Mouse (Mus musculus) hindbrain, embryonic 10.5 days (tissue): Measurements from ENCODE around the gene Ptprf. TPM values are rescaled to one million over a fixed set of nuclear protein-coding genes. Genes with fewer than 3 reads are reported as not detected.

Source experiments
- DNase-seq: peaks from one replicate; pipeline ENCODE4 v3.0.0-alpha.2; 2017; ENCODE audit warnings: low spot score
- H3K27ac ChIP-seq: fragments of 300-500 bp; sonication (generic); 2 replicates; pipeline ENCODE4 v1.5.1; 2016; ENCODE audit warnings: mild to moderate bottlenecking, moderate library complexity
- H3K27me3 ChIP-seq: fragments of 300-500 bp; sonication (generic); 2 replicates; pipeline ENCODE4 v1.6.1; 2016; ENCODE audit warnings: mild to moderate bottlenecking; ENCODE audit not compliant: poor library complexity, insufficient read depth, severe bottlenecking
- H3K36me3 ChIP-seq: fragments of 300-500 bp; sonication (generic); 2 replicates; pipeline ENCODE4 v1.6.1; 2016; ENCODE audit warnings: mild to moderate bottlenecking, moderate library complexity
- H3K4me1 ChIP-seq: fragments of 300-500 bp; sonication (generic); replicated peaks from 2 replicates; pipeline ENCODE4 v1.6.1; 2016; ENCODE audit warnings: mild to moderate bottlenecking
- H3K4me3 ChIP-seq: fragments of 300-500 bp; sonication (generic); 2 replicates; pipeline ENCODE4 v1.5.1; 2016; ENCODE audit warnings: mild to moderate bottlenecking, moderate library complexity
- H3K9me3 ChIP-seq: fragments of 300-500 bp; sonication (generic); 2 replicates; pipeline ENCODE4 v1.6.1; 2016; ENCODE audit warnings: mild to moderate bottlenecking, moderate library complexity
- WGBS: fragments of 180-500 bp; shearing (Covaris S2); methylation state at CpG from one replicate; pipeline ENCODE4 v1.1.7; 2016; 5-methylcytosine and 5-hydroxymethylcytosine counted together
- polyA plus RNA-seq: library from polyadenylated mRNA; unstranded; fragments of >200 nt; fragmentation: Nextera tagmentation; extraction: Ambion mirVana; gene quantifications from 2 replicates; pipeline ENCODE4 v1.2.1, GENCODE M21; 2016

Ptprf gene
- polyA plus RNA-seq, 1 experiment from 2014 or later: 104 TPM

DNA sequence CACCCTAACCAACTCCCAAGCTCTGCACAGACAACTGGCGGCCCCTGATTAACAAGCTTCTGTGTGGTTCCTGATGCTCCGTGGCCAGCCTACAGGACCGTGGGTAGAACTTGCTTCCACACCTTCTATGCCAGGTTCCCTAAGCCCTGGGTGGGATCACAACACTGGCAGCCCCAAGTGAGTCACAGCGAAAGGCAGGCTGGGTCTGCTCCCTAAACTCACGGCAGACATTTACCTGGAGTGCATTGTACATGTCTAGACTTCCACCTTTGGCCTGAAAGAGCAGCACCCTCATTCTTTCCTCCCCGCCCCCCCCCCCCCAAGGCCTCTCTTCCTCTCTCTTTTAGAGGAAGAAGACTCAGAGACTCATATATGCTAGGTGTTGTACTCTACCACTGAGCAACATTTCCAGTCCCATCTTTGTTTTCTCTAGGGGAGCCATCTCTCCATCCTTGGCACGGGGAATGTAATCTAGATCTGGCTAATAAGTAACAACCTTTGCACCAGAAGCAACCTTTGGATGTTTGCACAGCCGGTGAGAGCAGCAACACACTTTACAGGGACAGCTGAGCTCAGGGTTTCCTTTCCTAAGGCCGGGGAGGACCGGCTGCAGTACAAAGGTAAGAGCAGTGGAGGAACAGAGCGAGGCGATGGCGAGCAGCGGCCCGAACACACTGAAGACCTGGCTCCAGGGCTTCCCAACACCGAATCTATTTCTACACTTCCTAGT lies 51.1 kb downstream of the Ptprf start:
- H3K4me1 ChIP-seq: peaks cover 20% of the 10 kb centered on the region
- no peak for DNase-seq
- H3K27me3 ChIP-seq: no peaks in the 10 kb centered on the region
- H3K36me3 ChIP-seq: peaks cover 94% of the 10 kb centered on the region
- H3K9me3 ChIP-seq: no peaks in the 10 kb centered on the region
- no peak overlapping the region for H3K27ac ChIP-seq
- H3K4me3 ChIP-seq: no peak overlapping the region
- WGBS: 90% methylated on average over 16 of the region's 16 CpGs

DNA sequence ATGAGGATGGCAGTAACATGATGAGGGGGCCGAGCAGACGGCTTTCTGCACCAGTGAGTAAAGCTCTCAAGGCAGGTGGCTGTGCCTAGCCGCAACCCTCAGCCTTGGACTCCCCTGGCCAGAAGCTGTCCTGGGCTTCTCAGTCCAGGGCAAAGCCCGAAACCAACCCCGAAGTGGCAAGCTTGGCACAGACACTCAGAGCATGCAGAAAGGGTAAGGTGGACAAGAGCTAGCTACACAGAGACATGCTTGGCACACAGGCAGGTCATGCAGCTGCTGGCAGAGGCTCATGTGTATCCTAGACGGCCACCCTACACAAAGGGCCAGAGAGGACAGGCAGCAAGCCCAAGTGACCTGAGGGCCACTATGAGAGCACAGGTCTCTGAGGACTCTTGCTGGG lies 52.5 kb downstream of the Ptprf start:
- Histone ChIP-seq H3K4me3 (no peak overlapping the region), H3K27ac (no peak overlapping the region), H3K27me3 (no peaks in the 10 kb centered on the region), H3K9me3 (no peaks in the 10 kb centered on the region), H3K4me1 (peaks cover 16% of the 10 kb centered on the region), H3K36me3 (peaks cover 94% of the 10 kb centered on the region)
- no peak for DNase-seq
- 90% methylated on average over 6 of the region's 6 CpGs for WGBS

DNA sequence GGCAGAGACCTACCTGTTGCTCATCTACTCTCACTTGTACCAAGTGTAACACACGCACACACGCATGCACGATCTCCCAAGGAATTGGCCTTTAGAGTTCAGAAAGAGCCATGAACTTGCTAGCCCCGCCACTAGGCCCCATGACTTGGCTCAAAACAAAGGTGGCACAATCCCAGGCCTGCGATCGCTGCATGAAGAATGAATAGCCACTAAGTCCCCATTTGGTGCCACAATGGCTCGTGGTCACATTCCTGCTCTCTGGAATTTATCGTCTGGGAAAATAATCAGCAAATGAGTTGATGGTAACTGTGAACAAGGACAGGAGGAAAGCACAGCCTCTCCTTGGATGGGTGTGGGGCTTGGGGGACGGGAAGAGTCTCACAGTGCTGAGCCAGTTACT lies 54.3 kb downstream of the Ptprf start:
- H3K27ac ChIP-seq: no peak overlapping the region
- DNase-seq: no peak
- H3K27me3 ChIP-seq: no peaks in the 10 kb centered on the region
- WGBS: 80% methylated on average over 9 of the region's 9 CpGs
- no peak overlapping the region for H3K4me3 ChIP-seq
- H3K4me1 ChIP-seq: peaks cover 18% of the 10 kb centered on the region
- no peaks in the 10 kb centered on the region for H3K9me3 ChIP-seq
- peaks cover 94% of the 10 kb centered on the region for H3K36me3 ChIP-seq

DNA sequence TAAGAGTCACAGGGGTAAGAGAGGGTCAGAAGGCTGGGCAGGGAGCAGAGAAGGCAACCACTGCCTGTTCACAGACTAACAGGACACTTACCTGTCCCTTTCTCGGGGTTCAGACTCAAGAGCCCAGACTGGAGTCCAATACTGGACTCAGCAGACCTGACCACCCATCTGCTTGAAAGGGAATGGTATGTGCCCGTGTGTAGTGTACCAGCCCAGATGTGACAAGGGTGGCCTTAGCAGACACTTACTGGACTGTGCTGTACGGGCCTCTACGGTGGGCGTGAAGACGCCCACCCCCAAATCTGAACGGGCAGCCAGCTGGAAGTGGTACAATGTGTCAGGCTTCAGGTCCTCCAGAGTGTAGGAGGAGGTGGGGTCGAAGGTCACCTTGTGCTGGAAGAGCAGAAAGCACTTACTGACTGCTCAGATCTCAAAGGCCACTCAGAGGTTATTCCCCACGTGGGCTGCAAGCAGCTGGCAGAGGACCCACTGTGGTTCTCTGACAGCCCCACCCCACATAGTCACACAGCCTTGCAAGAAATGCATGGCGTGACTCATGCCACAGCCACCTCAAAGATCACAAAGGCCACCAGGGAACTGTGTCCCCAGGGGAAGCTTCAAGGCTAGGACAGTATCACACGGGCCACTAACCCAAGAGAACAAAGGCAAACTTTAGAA lies 56.4 kb downstream of the Ptprf start:
- Histone ChIP-seq H3K4me1 (peaks cover 23% of the 10 kb centered on the region), H3K27me3 (no peaks in the 10 kb centered on the region), H3K27ac (peak overlapping the region; percentile 35), H3K36me3 (peaks cover 94% of the 10 kb centered on the region), H3K4me3 (no peak overlapping the region), H3K9me3 (no peaks in the 10 kb centered on the region)
- WGBS: 64% methylated on average over 11 of the region's 11 CpGs
- peak; percentile 29 for DNase-seq

DNA sequence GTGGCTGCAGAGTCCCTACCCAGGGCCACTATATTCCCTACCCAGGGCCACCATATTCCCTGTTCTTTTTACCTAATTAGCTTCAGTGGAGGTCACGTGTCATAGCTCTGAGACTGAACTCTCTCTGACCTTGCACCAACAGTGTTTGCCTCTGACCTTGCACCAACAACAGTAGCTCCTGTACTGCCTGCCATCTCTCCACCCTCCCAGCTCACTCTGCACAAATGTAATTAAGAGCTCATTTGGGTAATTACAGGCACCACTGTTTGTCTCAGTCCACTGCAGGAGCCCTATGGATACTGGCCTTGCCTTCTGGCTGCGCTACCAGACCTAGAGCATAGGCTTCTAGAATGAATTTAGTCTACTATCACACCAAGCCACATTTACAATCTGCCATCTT lies 57.3 kb downstream of the Ptprf start:
- H3K4me3 ChIP-seq: no peak overlapping the region
- WGBS: 88% methylated on average over 2 of the region's 2 CpGs

DNA sequence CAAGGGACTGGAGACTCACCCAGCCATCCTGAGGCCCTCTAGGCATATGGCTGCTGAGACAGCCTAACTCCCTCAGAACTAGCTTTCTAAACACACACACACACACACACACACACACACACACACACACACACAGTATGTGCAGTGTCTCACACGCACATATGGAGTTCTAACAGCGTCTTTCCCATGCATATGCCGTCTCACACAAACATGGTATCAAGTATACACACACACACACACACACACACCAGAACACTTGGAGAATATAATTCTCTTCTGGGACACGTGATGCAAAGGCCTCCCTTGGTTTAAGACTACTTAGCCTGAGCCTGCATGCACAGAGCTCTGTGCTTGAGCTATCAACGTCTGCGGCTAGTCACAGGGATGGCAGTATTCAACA lies 59.3 kb downstream of the Ptprf start:
- Histone ChIP-seq H3K9me3 (no peaks in the 10 kb centered on the region), H3K36me3 (peaks cover 100% of the 10 kb centered on the region), H3K4me1 (peaks cover 30% of the 10 kb centered on the region), H3K4me3 (no peak overlapping the region), H3K27ac (no peak overlapping the region), H3K27me3 (no peaks in the 10 kb centered on the region)
- 94% methylated on average over 6 of the region's 6 CpGs for WGBS
- DNase-seq: no peak

More for the DNA sequence above, 57.3 kb downstream of the Ptprf start:
- Histone ChIP-seq H3K9me3 (no peaks in the 10 kb centered on the region), H3K27me3 (no peaks in the 10 kb centered on the region), H3K4me1 (peaks cover 30% of the 10 kb centered on the region), H3K36me3 (peaks cover 100% of the 10 kb centered on the region), H3K27ac (no peak overlapping the region)
- DNase-seq: no peak

DNA sequence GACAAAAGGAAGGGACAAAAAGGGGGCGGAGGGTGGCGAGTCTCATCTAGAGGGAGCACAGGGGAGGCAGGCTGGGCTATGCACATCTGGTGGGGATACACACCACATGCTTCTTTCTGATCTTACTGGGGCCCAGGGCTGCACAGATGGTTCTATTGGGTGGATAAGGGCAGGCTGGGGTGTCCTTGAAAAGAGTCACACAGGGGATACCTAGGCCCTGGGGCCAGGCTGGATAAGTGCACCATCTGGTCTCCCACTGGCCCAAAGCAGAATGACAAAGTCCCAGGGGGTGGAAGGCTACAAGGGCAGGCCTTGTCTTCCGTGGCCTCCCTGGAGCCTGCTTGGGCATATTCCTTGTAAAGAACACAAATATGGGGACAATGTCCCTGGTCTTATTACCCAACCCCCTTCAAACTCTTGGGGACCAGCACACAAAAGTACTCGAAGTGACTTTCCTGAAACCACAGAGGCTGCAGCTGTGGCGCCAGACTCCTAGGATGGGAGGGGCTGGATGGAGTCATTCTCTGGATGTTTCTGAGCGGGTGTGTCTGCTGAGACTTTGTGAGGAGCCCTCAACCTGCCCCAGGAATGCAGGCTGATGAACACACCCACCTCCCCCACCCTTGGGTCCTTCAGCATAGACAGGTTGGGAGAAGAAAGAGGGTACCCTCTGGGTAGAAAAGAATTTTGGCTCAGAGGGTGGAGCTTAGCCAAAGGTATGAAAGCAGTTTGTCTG lies 62.0 kb downstream of the Ptprf start:
- Histone ChIP-seq H3K4me3 (no peak overlapping the region), H3K27ac (peak overlapping the region; percentile 56; the same call in 1 of the 2 replicates), H3K9me3 (no peaks in the 10 kb centered on the region), H3K27me3 (no peaks in the 10 kb centered on the region), H3K4me1 (peaks cover 19% of the 10 kb centered on the region), H3K36me3 (peaks cover 100% of the 10 kb centered on the region)
- WGBS: 73% methylated on average over 6 of the region's 6 CpGs
- DNase-seq: no peak

DNA sequence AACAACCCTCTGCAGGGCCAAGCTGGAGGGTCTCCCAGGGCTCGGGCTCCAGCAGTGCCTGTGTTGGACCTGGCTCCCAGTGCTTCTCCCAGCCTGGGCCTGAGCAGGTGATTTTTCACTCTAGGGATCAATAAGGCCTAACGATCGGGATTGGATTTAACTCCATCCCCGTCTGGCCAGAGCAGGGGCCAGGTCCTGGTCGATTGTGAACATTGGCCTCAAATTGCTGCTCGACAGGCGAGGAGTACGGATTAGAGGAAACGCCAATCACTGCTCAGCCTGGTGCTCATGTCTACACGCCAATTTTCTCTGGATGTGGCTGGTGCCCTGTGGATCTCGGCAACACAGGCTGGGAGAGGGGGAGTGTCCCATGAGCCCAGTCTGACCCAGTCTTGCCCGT lies 63.8 kb downstream of the Ptprf start:
- Histone ChIP-seq H3K27ac (no peak overlapping the region), H3K4me1 (peaks cover 17% of the 10 kb centered on the region), H3K9me3 (no peaks in the 10 kb centered on the region), H3K36me3 (peaks cover 100% of the 10 kb centered on the region), H3K27me3 (no peaks in the 10 kb centered on the region), H3K4me3 (no peak overlapping the region)
- DNase-seq: no peak
- 86% methylated on average over 12 of the region's 12 CpGs for WGBS

DNA sequence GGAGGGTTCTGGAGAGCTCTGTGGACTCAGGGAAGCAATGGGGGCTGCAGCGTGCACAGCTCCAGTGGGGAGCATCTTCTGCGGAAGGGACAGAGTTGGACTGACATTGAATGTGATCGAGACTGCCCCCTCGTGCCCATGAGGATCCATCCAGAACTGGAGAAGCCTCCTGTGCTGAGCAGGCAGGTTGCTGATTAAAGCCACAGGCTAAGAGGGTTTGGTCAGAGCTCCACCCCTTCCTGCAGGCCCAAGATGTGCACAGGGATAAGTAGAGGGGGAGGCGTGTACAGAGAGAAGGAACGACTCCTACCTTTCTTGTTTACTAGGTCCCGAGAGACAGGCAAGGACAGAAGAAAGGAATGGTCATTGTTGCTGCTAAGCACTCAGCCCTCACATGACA lies 69.9 kb downstream of the Ptprf start:
- no peak for DNase-seq
- peaks cover 100% of the 10 kb centered on the region for H3K36me3 ChIP-seq
- no peaks in the 10 kb centered on the region for H3K9me3 ChIP-seq
- no peak overlapping the region for H3K4me3 ChIP-seq
- no peaks in the 10 kb centered on the region for H3K27me3 ChIP-seq
- WGBS: 88% methylated on average over 7 of the region's 7 CpGs
- H3K27ac ChIP-seq: no peak overlapping the region
- no peaks in the 10 kb centered on the region for H3K4me1 ChIP-seq

DNA sequence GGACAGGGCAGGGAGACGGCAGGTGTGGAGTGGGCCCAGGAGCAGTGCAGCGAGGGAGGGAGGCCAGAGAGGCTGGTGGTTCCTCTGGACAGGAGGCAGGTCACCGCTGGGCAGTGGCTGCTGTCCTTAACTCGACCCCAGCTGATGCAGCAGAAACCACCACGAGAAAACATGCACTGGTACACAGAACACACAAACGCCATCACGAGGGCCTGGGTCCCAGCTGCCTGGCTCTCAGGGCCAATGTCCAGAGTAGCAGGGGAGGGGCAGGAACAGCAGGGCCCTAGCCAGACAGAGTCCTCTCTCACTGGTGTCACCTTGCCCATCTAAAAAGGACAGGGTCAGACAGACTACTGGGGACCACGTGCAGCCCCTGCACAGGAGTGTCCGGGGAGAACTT lies 70.4 kb downstream of the Ptprf start:
- Histone ChIP-seq H3K27ac (no peak overlapping the region), H3K36me3 (peaks cover 100% of the 10 kb centered on the region)

DNA sequence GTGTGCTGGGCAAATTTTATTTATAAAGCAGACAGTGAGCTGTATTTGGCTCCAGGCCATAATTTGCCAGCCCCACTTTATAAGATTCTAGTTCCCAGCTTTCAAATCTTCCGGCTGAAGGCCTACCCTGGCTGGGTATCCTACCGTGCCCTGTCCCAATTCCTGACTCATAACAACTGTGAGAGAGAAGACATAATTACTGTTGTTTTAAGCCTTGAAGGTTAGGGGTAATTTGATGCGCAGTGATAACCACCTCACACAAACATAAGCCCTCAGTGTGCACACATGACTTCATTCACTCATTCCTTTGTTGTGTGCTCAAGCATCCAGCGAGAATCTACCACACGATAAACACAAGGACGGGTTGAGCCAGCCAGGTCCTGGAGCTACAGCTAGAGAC lies 71.7 kb downstream of the Ptprf start:
- DNase-seq: no peak
- H3K27ac ChIP-seq: no peak overlapping the region
- no peaks in the 10 kb centered on the region for H3K9me3 ChIP-seq
- H3K27me3 ChIP-seq: no peaks in the 10 kb centered on the region
- no peak overlapping the region for H3K4me3 ChIP-seq
- 92% methylated on average over 6 of the region's 6 CpGs for WGBS
- no peaks in the 10 kb centered on the region for H3K4me1 ChIP-seq
- H3K36me3 ChIP-seq: peaks cover 100% of the 10 kb centered on the region

More for the DNA sequence above, 70.4 kb downstream of the Ptprf start:
- no peak overlapping the region for H3K4me3 ChIP-seq
- 91% methylated on average over 9 of the region's 9 CpGs for WGBS
- H3K9me3 ChIP-seq: no peaks in the 10 kb centered on the region
- no peaks in the 10 kb centered on the region for H3K27me3 ChIP-seq
- H3K4me1 ChIP-seq: no peaks in the 10 kb centered on the region
- no peak for DNase-seq

DNA sequence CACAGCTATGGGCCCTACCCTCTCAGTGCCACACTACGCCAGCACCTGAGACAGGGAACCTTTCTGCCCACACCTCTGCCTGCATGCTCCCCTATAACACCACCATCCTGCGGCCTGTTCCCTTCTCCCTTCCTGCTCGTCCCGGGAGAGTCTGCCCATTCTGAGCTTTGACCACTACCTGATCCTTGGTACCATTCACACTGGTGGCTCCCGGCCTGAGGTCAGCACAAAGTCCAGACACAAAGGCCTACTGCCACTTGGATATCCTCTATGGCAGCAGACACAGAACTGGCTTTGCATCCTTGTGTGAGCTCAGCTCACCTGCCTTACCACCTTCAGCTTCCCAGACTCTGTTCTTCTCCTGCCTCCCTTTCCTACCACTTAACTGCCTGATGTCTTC lies 72.7 kb downstream of the Ptprf start:
- H3K36me3 ChIP-seq: peaks cover 100% of the 10 kb centered on the region
- H3K9me3 ChIP-seq: no peaks in the 10 kb centered on the region
- 90% methylated on average over 5 of the region's 5 CpGs for WGBS
- H3K4me3 ChIP-seq: no peak overlapping the region
- DNase-seq: no peak
- H3K27ac ChIP-seq: no peak overlapping the region
- H3K4me1 ChIP-seq: no peaks in the 10 kb centered on the region
- H3K27me3 ChIP-seq: no peaks in the 10 kb centered on the region
